Mouse (Mus musculus) lung, adult 18-20 months (tissue): ENCODE measurements around the gene Kcp.

Experiments
- DNase-seq, 2 experiments: peaks; one replicate each; pipeline ENCODE4 v3.0.0; 2022; ENCODE audit warnings: mixed read lengths in 2 of 2

Kcp gene

GRCm38 (mm10) chr6:29507447-29508309, at the start of gene Kcp:
TSS of gene Kcp (minus strand) at chr6:29507952.
- DNase-seq = no peak

GRCm38 (mm10) chr6:29557112-29557511, 49.4 kb upstream of the Kcp start:
- DNase-seq = no peak

GRCm38 (mm10) chr6:29552526-29552925, 44.8 kb upstream of the Kcp start:
- no peak for DNase-seq

- no peak for DNase-seq
These were observed 40.3 kb upstream of the Kcp start for GRCm38 (mm10) chr6:29548086-29548485.

- no peak for DNase-seq
These were observed 39.8 kb upstream of the Kcp start for GRCm38 (mm10) chr6:29547582-29547981.

GRCm38 (mm10) chr6:29545611-29546010, 37.9 kb upstream of the Kcp start:
- DNase-seq = no peak

- no peak for DNase-seq
These were observed 33.2 kb upstream of the Kcp start for GRCm38 (mm10) chr6:29540956-29541355.

GRCm38 (mm10) chr6:29540223-29540622, 32.5 kb upstream of the Kcp start:
- DNase-seq = no peak

- DNase-seq = no peak
These were observed 31.8 kb upstream of the Kcp start for GRCm38 (mm10) chr6:29539502-29539901.

GRCm38 (mm10) chr6:29537221-29537620, 29.5 kb upstream of the Kcp start:
- no peak for DNase-seq

GRCm38 (mm10) chr6:29536651-29537193, 29.0 kb upstream of the Kcp start:
- no peak for DNase-seq

GRCm38 (mm10) chr6:29535316-29535715, 27.6 kb upstream of the Kcp start:
- peak in 1 of 2 experiments; percentile 47 for DNase-seq

- DNase-seq = no peak
These were observed 22.3 kb upstream of the Kcp start for GRCm38 (mm10) chr6:29530050-29530449.

GRCm38 (mm10) chr6:29529444-29529820, 21.7 kb upstream of the Kcp start:
- no peak for DNase-seq

- peak; percentile 34 to 55 for DNase-seq
These were observed 21.1 kb upstream of the Kcp start for GRCm38 (mm10) chr6:29528561-29529443.

- no peak for DNase-seq
These were observed 20.4 kb upstream of the Kcp start for GRCm38 (mm10) chr6:29528165-29528505.

GRCm38 (mm10) chr6:29527361-29528164, 19.8 kb upstream of the Kcp start:
- DNase-seq = peak in 1 of 2 experiments; percentile 38

GRCm38 (mm10) chr6:29526281-29527251, 18.8 kb upstream of the Kcp start, which contains the start of gene Irf5:
TSS of gene Irf5 (plus strand) at chr6:29526625.
- DNase-seq = peak in 1 of 2 experiments; percentile 32

GRCm38 (mm10) chr6:29525256-29525655, 17.5 kb upstream of the Kcp start:
- no peak for DNase-seq

GRCm38 (mm10) chr6:29524034-29524489, 16.3 kb upstream of the Kcp start:
- DNase-seq = peak in 1 of 2 experiments; percentile 42
